ENCODE assay signal across 8 mouse cellular contexts in the genomic region with DNA sequence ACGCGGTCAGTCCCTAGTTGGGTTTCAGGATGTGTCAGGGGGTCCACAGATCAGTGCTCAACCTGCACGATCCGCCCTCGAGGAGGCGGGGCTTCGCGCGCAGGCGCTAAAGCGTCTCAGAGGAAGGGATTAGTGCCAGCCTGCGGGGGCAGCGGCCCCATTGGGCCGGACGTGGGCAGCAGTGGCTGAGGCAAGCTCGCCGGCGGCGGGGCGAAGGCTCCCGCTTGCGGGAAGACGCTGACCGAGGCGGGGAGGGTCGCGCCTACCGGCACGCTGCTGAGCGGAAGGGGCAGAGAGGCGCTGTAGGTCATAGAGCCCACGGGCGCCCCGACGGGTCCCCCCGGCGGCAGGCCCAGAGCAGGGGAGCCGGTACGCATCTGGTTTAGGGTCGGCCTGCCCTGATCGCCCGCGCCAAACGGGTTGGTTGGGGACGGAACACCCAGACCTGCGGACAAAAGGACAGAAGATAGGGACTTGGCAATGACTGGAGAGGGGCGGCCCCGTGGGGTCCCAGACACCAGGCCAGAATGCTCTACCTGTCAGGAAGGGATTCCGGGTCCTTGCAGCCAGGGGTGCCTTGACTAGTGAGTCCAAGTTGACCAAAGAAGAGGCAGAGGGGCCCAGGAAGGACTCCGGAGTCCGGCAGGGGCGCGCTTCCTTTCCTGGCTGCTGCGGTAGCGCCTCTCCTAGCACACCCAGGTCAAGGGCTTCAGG. TPM values are rescaled to one million over a fixed set of nuclear protein-coding genes. Genes with fewer than 3 reads are reported as not detected.
DNase-seq lines count a peak whose midpoint lies in the region; ATAC-seq and TF ChIP-seq lines count a peak whose summit lies in the region.

No protein-coding gene starts in this region.

- WGBS in forebrain, embryonic 13.5 days = 4% methylated on average over 54 of the region's 55 CpGs
- WGBS in midbrain, embryonic 12.5 days = 5% methylated on average over 55 of the region's 55 CpGs

- TF ChIP-seq POLR2A in brain, embryonic 14.5 days (IDR thresholded peaks at IDR 0.05; ENCODE audit: borderline replicate concordance, extremely low read depth, insufficient read depth, insufficient read length, poor library complexity, severe bottlenecking) = peak; percentile 72

- peak overlapping the region; percentile 77 for H3K4me2 ChIP-seq in forebrain, embryonic 13.5 days
- H3K4me2 ChIP-seq in midbrain, embryonic 12.5 days (replicated peaks) = peak overlapping the region; percentile 78

- H3K4me1 ChIP-seq in forebrain, embryonic 13.5 days = peaks cover 11% of the 10 kb centered on the region; the same call in 1 of the 2 replicates
- peaks cover 12% of the 10 kb centered on the region for H3K4me1 ChIP-seq in midbrain, embryonic 12.5 days

- TF ChIP-seq CTCF in brain, embryonic 14.5 days (IDR thresholded peaks at IDR 0.05; ENCODE audit: borderline replicate concordance, extremely low read depth, insufficient read depth, insufficient read length) = no peak

- H3K9ac ChIP-seq in forebrain, embryonic 13.5 days = peak overlapping the region; percentile 83
- H3K9ac ChIP-seq in midbrain, embryonic 12.5 days (replicated peaks) = peak overlapping the region; percentile 65

- no peak overlapping the region for H3K27ac ChIP-seq in forebrain, embryonic 13.5 days
- H3K27ac ChIP-seq in midbrain, embryonic 12.5 days (replicated peaks) = no peak overlapping the region

- H3K36me3 ChIP-seq in forebrain, embryonic 13.5 days (ENCODE audit: poor library complexity, severe bottlenecking) = no peaks in the 10 kb centered on the region
- no peaks in the 10 kb centered on the region for H3K36me3 ChIP-seq in midbrain, embryonic 12.5 days

- DNase-seq in layer of hippocampus, adult 11-12 months (ENCODE audit: low spot score) = peak; percentile 35
- no peak for DNase-seq in layer of hippocampus, adult 9-11 months
- DNase-seq in brain, embryonic 14.5 days (ENCODE audit: low read depth) = peak; percentile 85
- peak; percentile 75 for DNase-seq in kidney, postnatal 10 days
- DNase-seq in testis, postnatal 14 days (ENCODE audit: low spot score) = peak; percentile 41
- no peak for DNase-seq in frontal cortex, postnatal 14 days (ENCODE audit: low spot score in 2 of 2)

- H3K27me3 ChIP-seq in forebrain, embryonic 13.5 days = peaks cover 45% of the 10 kb centered on the region
- H3K27me3 ChIP-seq in midbrain, embryonic 12.5 days = peaks cover 74% of the 10 kb centered on the region

- ATAC-seq in forebrain, embryonic 13.5 days = peak; percentile 75
- peak; percentile 70 for ATAC-seq in midbrain, embryonic 12.5 days (ENCODE audit: low FRiP score, low read depth)

- no peaks in the 10 kb centered on the region for H3K9me3 ChIP-seq in forebrain, embryonic 13.5 days (replicated peaks)
- H3K9me3 ChIP-seq in midbrain, embryonic 12.5 days = no peaks in the 10 kb centered on the region

- peak overlapping the region; percentile 54 for H3K4me3 ChIP-seq in forebrain, embryonic 13.5 days
- H3K4me3 ChIP-seq in midbrain, embryonic 12.5 days = peak overlapping the region; percentile 53

RNA-seq across cellular contexts. Expression of a gene that starts 5.2 kb away (rescaled TPM):
- polyA plus RNA-seq in brain, embryonic 14.5 days (2012; rRNA removed) = 0.45 and 0.66 TPM in 2 replicates
- 0.18 TPM in 1 of 2 replicates, not detected in the other for polyA plus RNA-seq in forebrain, embryonic 13.5 days (2015; fragmentation: Nextera tagmentation; extraction: Ambion mirVana)
- polyA plus RNA-seq in midbrain, embryonic 12.5 days (2016; fragmentation: Nextera tagmentation; extraction: Ambion mirVana) = 0.36 TPM in 1 of 2 replicates, not detected in the other

RNA-seq across cellular contexts. Expression of a gene that starts 8.6 kb away (rescaled TPM):
- polyA plus RNA-seq in brain, embryonic 14.5 days (2012; rRNA removed) = 0.50 and 1.5 TPM in 2 replicates
- polyA plus RNA-seq in forebrain, embryonic 13.5 days (2015; fragmentation: Nextera tagmentation; extraction: Ambion mirVana) = 0.15 and 0.34 TPM in 2 replicates
- polyA plus RNA-seq in midbrain, embryonic 12.5 days (2016; fragmentation: Nextera tagmentation; extraction: Ambion mirVana) = 0.47 and 0.68 TPM in 2 replicates

RNA-seq across cellular contexts. Expression of a gene that starts 17.2 kb away (rescaled TPM):
- 208 and 232 TPM in 2 replicates for polyA plus RNA-seq in brain, embryonic 14.5 days (2012; rRNA removed)
- polyA plus RNA-seq in forebrain, embryonic 13.5 days (2015; fragmentation: Nextera tagmentation; extraction: Ambion mirVana) = 5.4 and 8.4 TPM in 2 replicates
- polyA plus RNA-seq in midbrain, embryonic 12.5 days (2016; fragmentation: Nextera tagmentation; extraction: Ambion mirVana) = 16.2 and 16.5 TPM in 2 replicates

RNA-seq across cellular contexts. Expression of a gene that starts 30.4 kb away (rescaled TPM):
- polyA plus RNA-seq in brain, embryonic 14.5 days (2012; rRNA removed) = 2.5 and 3.0 TPM in 2 replicates
- 2.2 and 2.5 TPM in 2 replicates for polyA plus RNA-seq in forebrain, embryonic 13.5 days (2015; fragmentation: Nextera tagmentation; extraction: Ambion mirVana)
- 2.9 and 4.9 TPM in 2 replicates for polyA plus RNA-seq in midbrain, embryonic 12.5 days (2016; fragmentation: Nextera tagmentation; extraction: Ambion mirVana)

RNA-seq across cellular contexts. Expression of a gene that starts 57.9 kb away (rescaled TPM):
- 8.7 and 9.0 TPM in 2 replicates for polyA plus RNA-seq in brain, embryonic 14.5 days (2012; rRNA removed)
- 3.1 and 3.7 TPM in 2 replicates for polyA plus RNA-seq in forebrain, embryonic 13.5 days (2015; fragmentation: Nextera tagmentation; extraction: Ambion mirVana)
- polyA plus RNA-seq in midbrain, embryonic 12.5 days (2016; fragmentation: Nextera tagmentation; extraction: Ambion mirVana) = 4.3 and 5.4 TPM in 2 replicates

Comparison
In these comparisons a context has a peak if more than half of its experiments do, and no peak if none do; other contexts are left out.
1. DNase-seq: peak in layer of hippocampus, adult 11-12 months (single experiment), brain, embryonic 14.5 days (single experiment), kidney, postnatal 10 days (single experiment) and testis, postnatal 14 days (single experiment); none in layer of hippocampus, adult 9-11 months (single experiment) and frontal cortex, postnatal 14 days (0 of 2).
2. RNA of a gene that starts 17.2 kb away (polyA plus RNA-seq): 208 to 232 TPM in brain, embryonic 14.5 days; 16.2 to 16.5 TPM in midbrain, embryonic 12.5 days and 5.4 to 8.4 TPM in forebrain, embryonic 13.5 days; every median in the first group is over 10 times any median in the second.